Mouse (Mus musculus) liver, postnatal 0 days (tissue): ENCODE data around the gene Clcnkb. TPM values are rescaled to one million over a fixed set of nuclear protein-coding genes. Genes with fewer than 3 reads are reported as not detected.

Experiments
- ATAC-seq: fragments of 200-750 bp; cut with Nextera tagmentation; 2 replicates; pipeline ENCODE4 v1.8.0; 2017; ENCODE audit warnings: mild to moderate bottlenecking, moderate library complexity
- DNase-seq: peaks from one replicate; pipeline ENCODE4 v3.0.0-alpha.2; 2016
- H3K27ac ChIP-seq: fragments of 300-500 bp; sonication (generic); 2 replicates; pipeline ENCODE4 v1.5.1; 2014; ENCODE audit warnings: antibody characterized with exemption, moderate library complexity, mild to moderate bottlenecking, low read depth
- H3K27me3 ChIP-seq: fragments of 300-500 bp; sonication (generic); 2 replicates; pipeline ENCODE4 v1.6.1; 2014; ENCODE audit warnings: low read length, control low read depth, mixed read lengths; ENCODE audit not compliant: insufficient read depth
- H3K36me3 ChIP-seq: fragments of 300-500 bp; sonication (generic); replicated peaks from 2 replicates; pipeline ENCODE4 v1.6.1; 2014; ENCODE audit warnings: mild to moderate bottlenecking, control low read depth, low read length, moderate library complexity, mixed read lengths; ENCODE audit not compliant: insufficient read depth
- H3K4me1 ChIP-seq: fragments of 300-500 bp; sonication (generic); 2 replicates; pipeline ENCODE4 v1.6.1; 2014; ENCODE audit warnings: antibody characterized with exemption, mild to moderate bottlenecking, control low read depth; ENCODE audit not compliant: insufficient read depth
- H3K4me2 ChIP-seq: fragments of 300-500 bp; sonication (generic); 2 replicates; pipeline ENCODE4 v1.6.1; 2014; ENCODE audit warnings: low read depth, mild to moderate bottlenecking, low read length, moderate library complexity, mixed read lengths
- H3K4me3 ChIP-seq: fragments of 300-500 bp; sonication (generic); 2 replicates; pipeline ENCODE4 v1.5.1; 2014; ENCODE audit warnings: low read depth, low read length
- H3K9ac ChIP-seq: fragments of 300-500 bp; sonication (generic); replicated peaks from 2 replicates; pipeline ENCODE4 v1.6.1; 2014; ENCODE audit warnings: mild to moderate bottlenecking, moderate library complexity
- H3K9me3 ChIP-seq: fragments of 300-500 bp; sonication (generic); 2 replicates; pipeline ENCODE4 v1.6.1; 2016; ENCODE audit warnings: mild to moderate bottlenecking, control low read depth, low read length, mixed read lengths
- CTCF ChIP-seq: sonication (generic); IDR thresholded peaks from 2 replicates; pipeline ENCODE4 v1.5.1; 2016; ENCODE audit warnings: antibody characterized with exemption, low read depth
- EP300 ChIP-seq: IDR thresholded peaks from 2 replicates; pipeline ENCODE4 v1.6.1; 2016; ENCODE audit warnings: antibody characterized with exemption, low read depth, mild to moderate bottlenecking
- WGBS: fragments of 180-500 bp; shearing (Covaris S2); extraction: QIAGEN DNeasy Blood & Tissue Kit; methylation state at CpG from one replicate; pipeline ENCODE4 v1.1.7; 2014; ENCODE audit not compliant: insufficient replicate concordance; 5-methylcytosine and 5-hydroxymethylcytosine counted together
- polyA plus RNA-seq: library from polyadenylated mRNA; unstranded; fragments of >200 nt; fragmentation: Nextera tagmentation; extraction: Ambion mirVana; gene quantifications from 2 replicates; pipeline ENCODE4 v1.2.1, GENCODE M21; 2015

Gene Clcnkb
- polyA plus RNA-seq, 1 experiment from 2014 or later = not detected

GRCm38 (mm10) chr4:141398545-141398944 is 17.3 kb downstream of the Clcnkb start, which contains the start of gene Clcnka:
TSS of gene Clcnka (minus strand) at chr4:141398724.
- no peak for TF ChIP-seq CTCF
- no peaks in the 10 kb centered on the region for H3K27me3 ChIP-seq
- H3K36me3 ChIP-seq = no peaks in the 10 kb centered on the region
- no peaks in the 10 kb centered on the region for H3K9me3 ChIP-seq
- no peak within 1 kb of the TSS for H3K4me2 ChIP-seq
- WGBS = 55% methylated on average over 12 of the region's 12 CpGs
- no peak within 1 kb of the TSS for H3K9ac ChIP-seq
- DNase-seq (no peak), ATAC-seq (no peak)
- H3K4me1 ChIP-seq = no peaks in the 10 kb centered on the region
- H3K4me3 ChIP-seq = no peak within 1 kb of the TSS
- no peak within 1 kb of the TSS for H3K27ac ChIP-seq

- WGBS = 79% methylated on average over 12 of the region's 12 CpGs
- Histone ChIP-seq H3K27me3 (no peaks in the 10 kb centered on the region), H3K36me3 (no peaks in the 10 kb centered on the region), H3K9me3 (no peaks in the 10 kb centered on the region), H3K4me1 (no peaks in the 10 kb centered on the region), H3K9ac (no peak overlapping the region), H3K4me3 (no peak overlapping the region), H3K27ac (no peak overlapping the region), H3K4me2 (no peak overlapping the region)
- TF ChIP-seq CTCF (no peak), EP300 (no peak)
- DNase-seq = no peak
- no peak for ATAC-seq
Observed at GRCm38 (mm10) chr4:141397861-141398260, 18.0 kb downstream of the Clcnkb start.

GRCm38 (mm10) chr4:141394751-141395150 is 21.1 kb downstream of the Clcnkb start:
- no peak overlapping the region for H3K4me2 ChIP-seq
- no peak for DNase-seq
- H3K9ac ChIP-seq = no peak overlapping the region
- no peaks in the 10 kb centered on the region for H3K4me1 ChIP-seq
- H3K27ac ChIP-seq = no peak overlapping the region
- no peak for TF ChIP-seq EP300
- TF ChIP-seq CTCF = no peak
- no peaks in the 10 kb centered on the region for H3K27me3 ChIP-seq
- no peak for ATAC-seq
- H3K9me3 ChIP-seq = no peaks in the 10 kb centered on the region
- H3K36me3 ChIP-seq = no peaks in the 10 kb centered on the region
- no peak overlapping the region for H3K4me3 ChIP-seq
- 18% methylated on average over 16 of the region's 16 CpGs for WGBS

- Histone ChIP-seq H3K27ac (no peak overlapping the region), H3K4me2 (no peak overlapping the region), H3K4me1 (no peaks in the 10 kb centered on the region), H3K4me3 (no peak overlapping the region), H3K9ac (no peak overlapping the region), H3K9me3 (no peaks in the 10 kb centered on the region), H3K36me3 (no peaks in the 10 kb centered on the region), H3K27me3 (no peaks in the 10 kb centered on the region)
- TF ChIP-seq EP300 = no peak
- no peak for TF ChIP-seq CTCF
- no peak for ATAC-seq
- no peak for DNase-seq
- 77% methylated on average over 12 of the region's 12 CpGs for WGBS
Observed at GRCm38 (mm10) chr4:141391293-141391692, 24.5 kb downstream of the Clcnkb start.

GRCm38 (mm10) chr4:141389366-141390150 is 26.3 kb downstream of the Clcnkb start:
- Histone ChIP-seq H3K27me3 (peaks cover 3% of the 10 kb centered on the region), H3K27ac (no peak overlapping the region), H3K4me2 (no peak overlapping the region), H3K9me3 (no peaks in the 10 kb centered on the region), H3K4me3 (no peak overlapping the region), H3K9ac (no peak overlapping the region), H3K4me1 (no peaks in the 10 kb centered on the region), H3K36me3 (no peaks in the 10 kb centered on the region)
- TF ChIP-seq CTCF = no peak
- no peak for TF ChIP-seq EP300
- DNase-seq (no peak), ATAC-seq (no peak)
- WGBS = 71% methylated on average over 18 of the region's 18 CpGs

- Histone ChIP-seq H3K9me3 (no peaks in the 10 kb centered on the region), H3K4me2 (no peak overlapping the region), H3K4me1 (no peaks in the 10 kb centered on the region), H3K4me3 (no peak overlapping the region), H3K36me3 (no peaks in the 10 kb centered on the region), H3K27me3 (peaks cover 19% of the 10 kb centered on the region), H3K9ac (no peak overlapping the region), H3K27ac (no peak overlapping the region)
- no peak for ATAC-seq
- 53% methylated on average over 5 of the region's 5 CpGs for WGBS
- no peak for TF ChIP-seq CTCF
- DNase-seq = no peak
Observed at GRCm38 (mm10) chr4:141387933-141388332, 27.9 kb downstream of the Clcnkb start.
